Mouse (Mus musculus): ENCODE measurements around the gene Ccdc141. TPM values are rescaled to one million over a fixed set of nuclear protein-coding genes. Genes with fewer than 3 reads are reported as not detected.

The Ccdc141 gene
- polyA plus RNA-seq, 2 experiments from 2014 or later, result 2.2 to 2.5 TPM

- no peak for ATAC-seq
These were observed 3.4 kb upstream of the Ccdc141 start for GRCm38 (mm10) chr2:77173821-77174220.

- ATAC-seq, result no peak
These were observed 2.9 kb upstream of the Ccdc141 start for GRCm38 (mm10) chr2:77173366-77173765.

GRCm38 (mm10) chr2:77172241-77172671, 1.8 kb upstream of the Ccdc141 start:
- ATAC-seq, result no peak

GRCm38 (mm10) chr2:77171444-77172240, 1.2 kb upstream of the Ccdc141 start:
- no peak for ATAC-seq

GRCm38 (mm10) chr2:77169916-77170632, 362 bp downstream of the Ccdc141 start:
- ATAC-seq, result peak; percentile 63

GRCm38 (mm10) chr2:77169218-77169617, 1.2 kb downstream of the Ccdc141 start:
- no peak for ATAC-seq

- ATAC-seq, result no peak
These were observed 1.7 kb downstream of the Ccdc141 start for GRCm38 (mm10) chr2:77168781-77169180.

GRCm38 (mm10) chr2:77168081-77168685, 2.3 kb downstream of the Ccdc141 start:
- ATAC-seq, result no peak

- no peak for ATAC-seq
These were observed 4.1 kb downstream of the Ccdc141 start for GRCm38 (mm10) chr2:77166366-77166765.

- no peak for ATAC-seq
These were observed 5.8 kb downstream of the Ccdc141 start for GRCm38 (mm10) chr2:77164662-77165061.

GRCm38 (mm10) chr2:77163381-77163780, 7.1 kb downstream of the Ccdc141 start:
- no peak for ATAC-seq

- no peak for ATAC-seq
These were observed 8.3 kb downstream of the Ccdc141 start for GRCm38 (mm10) chr2:77162135-77162534.

- ATAC-seq, result no peak
These were observed 12.9 kb downstream of the Ccdc141 start for GRCm38 (mm10) chr2:77157546-77157945.

GRCm38 (mm10) chr2:77154080-77154479, 16.4 kb downstream of the Ccdc141 start:
- ATAC-seq, result no peak

GRCm38 (mm10) chr2:77151255-77151654, 19.2 kb downstream of the Ccdc141 start:
- no peak for ATAC-seq

GRCm38 (mm10) chr2:77149576-77149975, 20.9 kb downstream of the Ccdc141 start:
- ATAC-seq, result no peak

- ATAC-seq, result no peak
These were observed 22.2 kb downstream of the Ccdc141 start for GRCm38 (mm10) chr2:77148215-77148614.

GRCm38 (mm10) chr2:77146968-77147367, 23.5 kb downstream of the Ccdc141 start:
- ATAC-seq, result no peak

- ATAC-seq, result no peak
These were observed 24.1 kb downstream of the Ccdc141 start for GRCm38 (mm10) chr2:77146291-77146690.

GRCm38 (mm10) chr2:77143536-77143935, 26.9 kb downstream of the Ccdc141 start:
- ATAC-seq, result no peak

GRCm38 (mm10) chr2:77138879-77139278, 31.6 kb downstream of the Ccdc141 start:
- ATAC-seq, result no peak

GRCm38 (mm10) chr2:77134906-77135305, 35.5 kb downstream of the Ccdc141 start:
- ATAC-seq, result no peak

- ATAC-seq, result no peak
These were observed 37.0 kb downstream of the Ccdc141 start for GRCm38 (mm10) chr2:77133407-77133806.

GRCm38 (mm10) chr2:77126939-77127338, 43.5 kb downstream of the Ccdc141 start:
- ATAC-seq, result no peak

Measured in activated CD4-positive, CD25-positive, alpha-beta regulatory T cell, adult 4 months (primary cell).